Mouse (Mus musculus) embryo, embryonic 11 days (tissue): Measurements from ENCODE around the gene Wrap73.

Source experiments
- DNase-seq: peaks from one replicate; pipeline ENCODE4 v3.0.0-alpha.2; 2015

Gene Wrap73

GRCm38 (mm10) chr4:154142211-154143040, at the start of gene Wrap73:
Gene Wrap73, plus strand, starts transcription at chr4:154142372.
- peak; percentile 97 for DNase-seq

DNA sequence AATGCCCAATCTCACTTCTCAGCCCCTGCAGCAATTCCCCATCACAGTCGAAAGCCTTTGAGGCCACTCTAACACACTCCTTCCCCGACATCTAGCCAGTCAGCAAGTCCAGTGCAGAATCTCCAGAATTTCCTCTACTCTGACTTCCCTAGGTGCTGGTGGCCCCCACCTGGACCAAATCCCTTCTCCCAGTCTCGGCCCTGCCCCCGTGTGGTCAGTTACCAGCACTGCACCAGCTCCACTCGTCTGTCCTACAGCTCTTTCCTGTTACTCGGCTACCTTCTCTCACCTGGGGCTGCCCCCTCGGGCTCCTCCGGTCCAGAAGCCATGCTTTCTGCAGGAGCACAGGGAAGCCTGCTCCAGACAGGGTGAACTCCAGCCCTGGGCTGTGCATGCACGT, 49.0 kb upstream of the Wrap73 start:
- DNase-seq = no peak

DNA sequence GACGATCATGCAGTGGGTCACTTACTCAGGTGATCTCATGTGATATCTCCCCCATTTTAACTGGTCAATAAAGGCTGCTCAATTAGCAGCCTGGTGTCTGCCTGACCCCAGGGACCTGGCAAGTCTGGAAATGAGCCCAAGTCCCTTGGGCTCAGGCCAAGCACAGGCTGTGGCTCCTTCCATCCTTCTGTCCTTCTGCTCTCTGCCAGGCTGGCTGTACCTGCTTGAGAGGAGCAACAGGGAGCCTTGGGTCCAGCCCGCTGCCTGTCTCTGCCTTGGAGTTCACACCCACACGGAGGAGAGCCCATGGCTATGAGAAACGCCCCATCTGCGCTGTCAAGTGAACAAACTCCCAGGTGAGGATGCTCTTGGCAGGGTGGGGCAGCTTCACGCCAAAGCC, 46.1 kb upstream of the Wrap73 start:
- no peak for DNase-seq

DNA sequence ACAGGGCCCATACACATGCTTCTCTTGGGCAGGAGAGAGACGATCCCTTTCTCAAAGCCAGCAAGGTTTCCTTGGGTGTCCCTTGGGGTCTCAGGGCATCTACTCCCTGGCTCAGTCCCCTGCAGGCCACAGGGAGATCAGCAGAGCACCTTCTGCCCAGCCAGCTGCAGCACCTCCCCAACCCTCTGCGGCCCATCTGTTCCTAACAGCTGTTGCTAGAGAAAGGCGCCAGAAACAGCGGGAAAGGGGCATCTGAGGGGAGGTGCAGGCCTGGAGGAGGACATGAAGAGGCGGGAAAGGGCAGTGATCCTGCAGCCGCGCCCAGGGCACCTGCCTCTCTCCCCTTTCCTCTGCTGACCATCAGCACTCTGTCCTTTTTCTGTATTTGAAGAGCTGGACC, 42.8 kb upstream of the Wrap73 start:
- no peak for DNase-seq

- DNase-seq = no peak
Observed at GRCm38 (mm10) chr4:154103386-154103785, 38.8 kb upstream of the Wrap73 start.

- DNase-seq = no peak
Observed at GRCm38 (mm10) chr4:154103912-154104311, 38.3 kb upstream of the Wrap73 start.

- DNase-seq = peak; percentile 76
Observed at GRCm38 (mm10) chr4:154105381-154106001, 36.7 kb upstream of the Wrap73 start.

GRCm38 (mm10) chr4:154106497-154107061, 35.6 kb upstream of the Wrap73 start:
- DNase-seq = no peak

DNA sequence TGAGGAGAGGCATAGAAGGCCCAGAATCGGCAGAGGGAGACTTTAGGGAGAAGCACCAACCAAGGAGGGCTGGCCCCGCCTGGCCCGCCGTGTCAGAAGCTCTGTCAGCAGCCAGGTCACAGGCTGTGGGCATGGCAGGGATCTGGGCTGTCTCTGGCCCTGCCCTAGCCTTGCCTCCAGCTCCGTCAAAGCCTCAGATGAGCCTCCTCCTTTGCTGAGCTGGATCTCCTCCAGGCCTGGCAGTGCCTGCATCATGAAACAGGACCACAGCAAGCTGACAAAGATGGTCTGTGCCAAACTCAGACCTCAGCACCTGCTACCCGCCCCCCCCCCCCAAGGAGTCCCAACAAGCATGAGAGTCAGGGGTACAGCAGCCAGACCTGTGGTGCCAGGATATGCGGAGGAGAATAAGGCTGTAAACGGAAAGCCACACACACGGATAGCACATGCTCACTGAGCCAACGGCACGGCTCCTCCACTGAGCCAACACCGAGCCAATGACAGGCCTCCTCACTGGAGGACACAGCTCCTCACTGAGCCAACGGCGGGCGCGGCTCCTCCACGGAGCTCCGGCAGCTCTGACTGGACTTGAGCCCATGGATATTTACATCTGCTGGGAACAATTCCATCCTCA, 32.8 kb upstream of the Wrap73 start:
- no peak for DNase-seq

DNA sequence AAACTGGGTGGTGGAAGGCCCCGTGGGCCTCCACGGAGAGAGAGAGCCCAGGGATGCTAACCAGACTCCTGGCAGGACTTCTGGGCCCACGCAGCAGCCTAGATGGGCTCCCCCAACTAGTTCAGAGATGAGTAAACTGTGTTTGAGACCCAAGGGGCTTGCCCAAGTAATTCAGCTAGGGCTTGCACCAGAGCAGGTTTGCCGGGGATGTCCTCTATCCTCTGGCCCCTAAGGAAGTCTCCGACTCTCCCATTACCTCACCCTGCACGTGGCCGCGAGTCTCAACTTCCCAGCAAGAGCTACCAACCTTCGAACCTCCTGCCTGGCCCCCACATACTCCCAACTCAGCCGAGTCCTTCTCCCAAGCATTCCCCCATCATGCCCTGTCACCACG, 32.3 kb upstream of the Wrap73 start:
- DNase-seq = no peak

DNA sequence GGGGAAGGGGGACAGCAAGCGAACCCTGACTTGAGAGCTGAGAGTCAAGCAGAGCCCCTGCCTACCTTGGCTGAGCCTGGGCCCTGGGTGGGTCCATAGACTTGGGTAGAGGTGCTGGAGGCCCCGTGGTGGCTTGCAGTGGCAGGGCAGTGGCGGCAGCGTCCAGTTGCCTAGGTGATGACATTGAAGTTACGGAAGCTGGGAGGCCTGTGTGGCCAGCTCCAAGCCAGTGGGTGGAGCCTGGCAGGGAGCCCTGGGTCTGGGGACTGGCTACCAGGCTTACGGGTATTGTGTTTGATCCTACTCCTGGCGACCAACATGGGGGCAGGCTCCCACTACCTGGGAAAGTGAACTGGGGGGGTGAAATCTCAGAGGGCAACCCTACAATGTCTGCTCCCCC, 25.8 kb upstream of the Wrap73 start:
- DNase-seq = no peak

GRCm38 (mm10) chr4:154118782-154119181, 23.4 kb upstream of the Wrap73 start:
- DNase-seq = no peak

- DNase-seq = no peak
Observed at GRCm38 (mm10) chr4:154119208-154119607, 23.0 kb upstream of the Wrap73 start.

- no peak for DNase-seq
Observed at GRCm38 (mm10) chr4:154121800-154122199, 20.4 kb upstream of the Wrap73 start.

- no peak for DNase-seq
Observed at GRCm38 (mm10) chr4:154122374-154122773, 19.8 kb upstream of the Wrap73 start.

DNA sequence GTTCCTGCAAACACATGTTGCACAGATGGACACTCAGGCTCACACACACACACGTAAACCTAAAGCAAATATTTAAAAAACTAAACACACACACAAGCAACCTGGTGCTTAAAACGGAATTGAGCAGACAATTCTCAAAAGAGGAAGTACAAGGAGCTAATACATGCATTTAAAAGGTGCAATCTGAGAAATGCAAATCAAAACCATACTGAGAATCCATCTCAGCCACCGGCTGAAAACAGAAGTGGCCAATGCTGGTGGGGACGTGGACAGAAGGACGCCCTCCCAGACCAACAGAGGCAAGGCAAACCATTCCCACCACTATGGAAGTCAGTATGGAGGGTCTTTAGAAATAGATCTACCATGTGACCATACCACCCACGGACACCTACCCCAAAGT, 18.6 kb upstream of the Wrap73 start:
- no peak for DNase-seq

GRCm38 (mm10) chr4:154125202-154125601, 17.0 kb upstream of the Wrap73 start:
- no peak for DNase-seq

GRCm38 (mm10) chr4:154127273-154127672, 14.9 kb upstream of the Wrap73 start:
- no peak for DNase-seq

GRCm38 (mm10) chr4:154129950-154130349, 12.2 kb upstream of the Wrap73 start:
- DNase-seq = no peak

DNA sequence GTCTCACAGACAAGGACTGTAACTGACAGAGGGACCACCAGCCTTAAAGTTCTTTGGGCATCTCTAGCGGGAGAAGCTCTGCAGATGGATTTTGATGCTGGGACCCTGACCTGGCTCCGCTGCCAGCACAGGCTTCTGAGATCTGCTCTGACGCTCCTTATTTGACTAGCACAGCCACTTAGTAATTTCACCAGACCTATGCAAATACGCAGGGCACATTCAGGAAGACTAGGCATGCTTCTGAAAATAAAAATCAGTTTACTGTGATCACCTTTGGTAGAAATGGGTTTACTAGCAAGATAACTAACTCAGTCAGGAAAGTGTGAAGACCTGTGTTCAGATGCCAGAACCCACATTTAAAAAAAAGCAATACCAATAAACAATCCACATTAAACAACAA, 10.3 kb upstream of the Wrap73 start:
- no peak for DNase-seq

DNA sequence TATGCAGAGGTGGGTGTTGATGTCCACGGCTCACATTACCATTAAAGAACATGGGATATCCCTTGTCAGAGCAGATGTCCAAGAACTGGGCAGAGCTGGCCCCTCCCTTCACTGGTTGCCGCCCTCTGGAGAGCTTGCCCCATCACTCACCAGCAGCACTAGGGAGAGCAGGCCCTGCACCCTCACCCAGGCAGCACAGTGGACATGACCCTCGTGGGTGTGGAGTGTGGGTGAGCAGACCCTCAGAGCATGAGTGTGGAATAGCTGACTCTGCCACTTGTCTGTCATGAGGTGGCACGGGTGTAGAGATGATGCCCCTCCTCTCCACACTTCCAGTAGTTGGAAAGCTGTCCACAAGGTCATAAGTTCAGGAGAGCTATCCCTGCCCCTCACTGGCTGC, 7.4 kb upstream of the Wrap73 start:
- no peak for DNase-seq

DNA sequence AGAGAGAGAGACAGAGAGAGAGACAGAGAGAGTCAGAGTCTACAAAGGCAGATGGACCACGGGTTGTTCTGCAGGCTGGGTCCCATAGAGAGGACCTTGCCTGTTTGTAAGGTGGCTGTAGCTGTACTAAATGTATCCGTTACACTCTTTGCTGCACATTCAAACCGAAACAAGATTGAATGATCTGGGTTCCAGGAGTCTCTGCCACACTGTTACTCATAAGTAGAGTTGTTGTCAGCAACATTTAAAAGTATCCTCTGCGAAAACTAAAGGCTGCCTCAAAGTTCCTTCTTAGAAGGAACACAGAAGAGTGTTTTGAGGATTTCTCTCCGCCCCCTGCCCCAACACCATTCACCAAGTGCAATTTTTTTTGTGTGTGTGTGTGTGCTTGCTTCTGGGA, 5.0 kb upstream of the Wrap73 start:
- no peak for DNase-seq

GRCm38 (mm10) chr4:154139671-154140181, 2.4 kb upstream of the Wrap73 start:
- DNase-seq = peak; percentile 49

GRCm38 (mm10) chr4:154140182-154140212, 2.2 kb upstream of the Wrap73 start, which contains the start of gene Trp73:
Gene Trp73, minus strand, starts transcription at chr4:154140208.
- DNase-seq = no peak
